Mouse (Mus musculus): ENCODE data around the gene Fam83e. TPM values are rescaled to one million over a fixed set of nuclear protein-coding genes. Genes with fewer than 3 reads are reported as not detected.

Fam83e gene
- polyA plus RNA-seq, 1 experiment from 2014 or later = 2.2 TPM

DNA sequence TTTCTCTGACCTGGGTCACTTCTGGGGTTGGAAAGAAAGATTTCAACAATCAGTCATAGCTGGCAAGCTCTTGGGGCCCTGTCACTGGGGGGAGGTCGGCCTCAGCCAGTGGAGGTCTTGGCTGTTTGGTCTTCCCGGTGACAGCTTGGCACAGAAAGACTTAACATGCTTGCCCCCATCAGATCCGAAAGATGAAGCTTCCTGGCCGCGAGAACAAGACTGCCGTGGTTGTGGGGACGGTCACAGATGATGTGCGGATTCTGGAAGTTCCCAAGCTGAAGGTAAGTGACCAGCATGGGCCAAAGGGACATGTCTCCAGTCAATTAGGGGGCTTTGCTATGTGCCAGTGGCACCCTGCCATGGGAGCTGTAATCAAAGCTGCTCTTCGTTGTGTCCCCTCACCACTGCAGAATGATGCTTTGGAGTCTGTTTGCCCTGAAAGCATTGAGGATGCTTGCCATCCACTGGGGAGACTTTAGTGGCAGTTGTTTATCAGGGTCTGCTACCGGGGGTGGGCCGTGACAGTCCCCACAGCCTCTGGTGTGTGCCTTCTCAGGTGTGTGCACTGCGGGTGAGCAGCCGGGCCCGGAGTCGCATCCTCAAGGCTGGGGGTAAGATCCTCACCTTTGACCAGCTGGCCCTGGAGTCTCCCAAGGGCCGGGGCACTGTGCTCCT is 1.1 kb upstream of the Fam83e start:
- Histone ChIP-seq H3K36me3 (replicated peaks) (peaks cover 63% of the 10 kb centered on the region), H3K27me3 (replicated peaks; ENCODE audit: low read depth, poor library complexity, severe bottlenecking) (no peaks in the 10 kb centered on the region), H3K9me3 (no peaks in the 10 kb centered on the region), H3K4me3 (peak overlapping the region; percentile 70), H3K27ac (replicated peaks) (no peak overlapping the region), H3K4me1 (peaks cover 48% of the 10 kb centered on the region)
- no peak for DNase-seq (ENCODE audit: low spot score)
- 94% methylated on average over 16 of the region's 16 CpGs for whole genome bisulfite sequencing

DNA sequence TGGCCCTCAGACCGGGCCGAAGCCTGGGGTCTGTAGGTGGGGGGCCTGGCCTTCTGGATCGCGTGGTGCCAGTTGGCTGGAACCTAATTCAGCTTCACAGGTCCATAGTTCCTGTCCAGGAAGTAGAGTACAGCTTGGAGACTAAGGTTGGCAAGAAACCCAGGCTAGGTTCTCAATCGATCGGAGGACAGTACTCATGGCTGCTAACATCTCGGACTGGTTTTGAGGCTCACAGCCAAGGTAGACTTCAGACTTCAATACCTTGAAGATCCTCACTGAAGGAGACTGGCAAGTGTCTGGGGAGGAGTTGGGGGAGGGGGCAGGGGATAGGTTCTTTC is 191 bp downstream of the Fam83e start:
- Histone ChIP-seq H3K27me3 (replicated peaks; ENCODE audit: low read depth, poor library complexity, severe bottlenecking) (no peaks in the 10 kb centered on the region), H3K36me3 (replicated peaks) (peaks cover 76% of the 10 kb centered on the region), H3K27ac (replicated peaks) (no peak overlapping the region), H3K4me1 (peaks cover 35% of the 10 kb centered on the region), H3K9me3 (no peaks in the 10 kb centered on the region), H3K4me3 (peak overlapping the region; percentile 29; the same call in 1 of the 2 replicates)
- no peak for DNase-seq (ENCODE audit: low spot score)
- 84% methylated on average over 7 of the region's 7 CpGs for WGBS

DNA sequence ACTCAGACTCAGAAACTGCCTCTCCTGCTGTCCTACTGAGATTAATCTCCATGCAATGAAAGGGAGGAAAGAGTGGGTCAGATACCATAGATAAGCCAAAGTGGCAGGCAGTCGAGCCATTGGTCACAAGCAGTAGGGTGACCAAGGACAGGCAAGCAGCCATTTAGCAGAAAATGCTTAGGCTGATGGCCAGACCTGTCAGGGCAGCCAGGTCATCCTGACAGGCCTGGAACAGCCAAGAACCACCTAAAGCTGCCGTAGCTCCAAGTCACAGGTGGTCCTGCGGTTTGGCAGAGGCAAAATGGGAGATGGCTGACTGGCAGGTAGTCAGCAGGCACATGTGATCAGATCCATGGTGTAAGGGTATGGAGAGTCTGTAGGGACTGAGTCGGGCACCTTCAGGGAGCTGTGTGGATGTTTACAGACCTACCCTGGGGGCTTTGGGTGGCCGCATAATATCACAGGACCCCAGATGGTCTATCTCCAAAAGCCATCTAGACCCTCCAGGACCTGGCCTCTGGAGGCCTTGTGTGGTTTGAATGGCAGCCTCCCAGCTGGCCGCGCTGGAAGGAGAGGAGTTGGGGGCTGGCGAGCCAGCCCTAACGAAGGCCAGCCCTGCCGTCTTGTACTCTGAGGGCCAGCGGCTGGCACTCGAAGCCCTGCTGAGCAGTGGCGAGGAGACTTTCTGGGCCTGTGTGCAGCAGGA is 783 bp downstream of the Fam83e start:
- H3K36me3 ChIP-seq (replicated peaks) = peaks cover 82% of the 10 kb centered on the region
- peaks cover 29% of the 10 kb centered on the region for H3K4me1 ChIP-seq
- WGBS = 70% methylated on average over 13 of the region's 13 CpGs
- peak overlapping the region; percentile 30 for H3K27ac ChIP-seq (replicated peaks)
- peak overlapping the region; percentile 29; the same call in 1 of the 2 replicates for H3K4me3 ChIP-seq
- no peak for DNase-seq (ENCODE audit: low spot score)
- no peaks in the 10 kb centered on the region for H3K9me3 ChIP-seq
- no peaks in the 10 kb centered on the region for H3K27me3 ChIP-seq (replicated peaks; ENCODE audit: low read depth, poor library complexity, severe bottlenecking)

DNA sequence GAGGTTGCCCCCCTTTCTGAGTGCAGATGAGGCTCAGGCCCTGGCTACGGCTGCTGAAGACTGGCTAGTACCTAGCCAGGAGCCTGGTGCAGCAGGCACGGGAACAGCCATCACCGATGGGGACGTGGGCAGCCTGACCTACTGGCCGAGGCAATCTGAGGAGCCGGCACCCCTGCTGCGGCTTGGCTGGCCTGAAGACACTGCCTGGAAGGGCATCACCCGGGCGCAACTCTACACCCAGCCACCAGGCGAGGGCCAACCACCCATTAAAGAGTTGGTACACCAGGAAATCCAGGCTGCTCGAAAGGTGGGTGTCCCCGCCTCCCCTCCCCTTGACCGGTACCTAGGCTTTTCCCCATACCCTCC is 1.3 kb downstream of the Fam83e start:
- no peaks in the 10 kb centered on the region for H3K27me3 ChIP-seq (replicated peaks; ENCODE audit: low read depth, poor library complexity, severe bottlenecking)
- H3K4me1 ChIP-seq = peaks cover 25% of the 10 kb centered on the region
- 86% methylated on average over 13 of the region's 13 CpGs for WGBS
- H3K36me3 ChIP-seq (replicated peaks) = peaks cover 87% of the 10 kb centered on the region
- DNase-seq (ENCODE audit: low spot score) = no peak
- H3K4me3 ChIP-seq = 0 out of 2 replicates have a peak overlapping the region, but pooled peaks have one; percentile 14
- peak overlapping the region; percentile 30; the same call in 1 of the 2 replicates for H3K27ac ChIP-seq (replicated peaks)
- H3K9me3 ChIP-seq = no peaks in the 10 kb centered on the region

DNA sequence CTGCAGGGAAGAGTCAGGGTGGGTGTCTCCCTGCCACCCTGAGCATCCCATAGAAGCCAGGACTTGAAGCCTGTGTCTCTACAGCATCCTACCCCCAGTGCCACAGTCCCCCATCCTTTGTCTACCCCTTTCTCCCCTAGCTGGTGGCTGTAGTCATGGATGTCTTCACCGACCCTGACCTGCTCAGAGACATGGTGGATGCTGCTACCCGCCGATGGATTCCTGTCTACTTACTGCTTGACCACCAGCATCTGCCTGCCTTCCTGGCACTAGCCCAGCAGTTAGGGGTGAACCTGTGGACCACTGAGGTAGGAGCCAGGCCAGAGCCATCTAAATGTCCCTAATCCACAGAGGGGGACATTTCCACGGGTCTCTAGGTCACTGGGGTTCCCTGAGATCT is 2.3 kb downstream of the Fam83e start:
- Histone ChIP-seq H3K36me3 (replicated peaks) (peaks cover 97% of the 10 kb centered on the region), H3K27ac (replicated peaks) (no peak overlapping the region), H3K4me1 (peaks cover 25% of the 10 kb centered on the region), H3K4me3 (no peak overlapping the region), H3K9me3 (no peaks in the 10 kb centered on the region), H3K27me3 (replicated peaks; ENCODE audit: low read depth, poor library complexity, severe bottlenecking) (no peaks in the 10 kb centered on the region)
- DNase-seq (ENCODE audit: low spot score) = no peak
- WGBS = 91% methylated on average over 4 of the region's 4 CpGs

DNA sequence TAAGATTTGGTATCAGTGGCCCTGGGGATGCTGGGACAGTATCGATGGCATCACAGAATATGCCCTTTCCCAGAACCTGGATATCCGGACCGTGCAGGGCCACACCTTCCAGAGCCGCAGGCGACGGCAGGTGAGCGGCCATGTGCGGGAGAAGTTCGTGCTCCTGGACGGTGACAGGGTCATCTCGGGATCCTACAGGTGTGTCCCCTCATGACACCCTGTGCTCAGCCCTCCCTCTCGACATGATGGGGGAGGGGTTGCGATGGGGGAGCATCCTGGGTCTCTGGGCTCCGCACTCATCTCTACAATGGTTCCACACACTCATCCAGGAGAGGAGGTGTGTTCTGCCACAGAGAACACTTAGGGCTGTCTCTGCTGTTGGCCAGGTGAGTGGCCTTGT is 2.8 kb downstream of the Fam83e start:
- peaks cover 100% of the 10 kb centered on the region for H3K36me3 ChIP-seq (replicated peaks)
- 92% methylated on average over 14 of the region's 14 CpGs for WGBS
- H3K27ac ChIP-seq (replicated peaks) = no peak overlapping the region
- peaks cover 24% of the 10 kb centered on the region for H3K4me1 ChIP-seq
- H3K4me3 ChIP-seq = no peak overlapping the region
- DNase-seq (ENCODE audit: low spot score) = no peak
- H3K27me3 ChIP-seq (replicated peaks; ENCODE audit: low read depth, poor library complexity, severe bottlenecking) = no peaks in the 10 kb centered on the region
- H3K9me3 ChIP-seq = no peaks in the 10 kb centered on the region

DNA sequence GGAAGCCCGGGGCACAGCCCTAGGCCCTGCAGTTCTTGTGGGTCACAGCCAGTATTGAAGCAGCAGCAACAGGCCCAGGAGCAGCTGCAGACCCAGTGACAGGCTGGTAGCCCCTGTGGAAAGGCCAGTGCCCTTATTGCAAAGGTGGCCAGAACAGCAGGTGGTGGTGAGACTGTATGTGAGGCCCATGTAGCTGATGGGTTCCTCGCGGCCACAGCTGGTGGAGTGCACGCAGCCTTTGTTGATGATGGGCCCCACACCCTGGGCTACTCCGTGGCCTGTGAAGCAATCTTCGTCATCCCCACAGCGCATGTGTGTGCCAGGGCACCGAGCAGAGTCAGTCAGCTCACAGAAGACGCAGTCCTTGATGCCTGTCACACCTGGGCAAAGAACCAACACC is 4.1 kb downstream of the Fam83e start:
- Histone ChIP-seq H3K4me1 (peaks cover 18% of the 10 kb centered on the region), H3K9me3 (no peaks in the 10 kb centered on the region), H3K27ac (replicated peaks) (no peak overlapping the region), H3K4me3 (no peak overlapping the region), H3K27me3 (replicated peaks; ENCODE audit: low read depth, poor library complexity, severe bottlenecking) (no peaks in the 10 kb centered on the region), H3K36me3 (replicated peaks) (peaks cover 99% of the 10 kb centered on the region)
- 93% methylated on average over 9 of the region's 9 CpGs for WGBS
- no peak for DNase-seq (ENCODE audit: low spot score)

DNA sequence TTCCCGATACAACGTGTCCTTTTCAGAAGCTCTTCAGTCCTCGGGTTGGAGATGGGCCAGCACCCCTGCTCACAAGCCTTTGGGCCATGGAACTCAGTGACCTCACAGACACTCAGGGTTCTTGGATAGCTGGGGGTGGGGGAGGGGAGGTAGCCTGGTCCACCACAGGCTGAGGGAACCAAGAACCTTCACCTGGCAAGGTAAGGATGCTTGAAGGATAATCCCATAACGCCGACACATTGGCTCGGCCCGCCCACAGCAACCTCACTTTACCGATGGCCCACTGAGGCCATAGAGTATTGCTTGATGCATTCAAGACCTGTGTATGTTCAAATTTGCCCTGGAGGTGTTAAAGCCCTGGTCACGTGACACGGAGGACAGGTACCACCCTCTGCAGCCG is 4.7 kb downstream of the Fam83e start, which contains the start of gene Spaca4:
Gene Spaca4, minus strand, starts transcription at position 101 of the 400 bp plus-strand sequence.
- peak within 1 kb of the TSS; percentile 13; the same call in 1 of the 2 replicates for H3K4me3 ChIP-seq
- DNase-seq (ENCODE audit: low spot score) = no peak
- no peaks in the 10 kb centered on the region for H3K9me3 ChIP-seq
- H3K36me3 ChIP-seq (replicated peaks) = peaks cover 94% of the 10 kb centered on the region
- peaks cover 19% of the 10 kb centered on the region for H3K4me1 ChIP-seq
- H3K27me3 ChIP-seq (replicated peaks; ENCODE audit: low read depth, poor library complexity, severe bottlenecking) = no peaks in the 10 kb centered on the region
- no peak within 1 kb of the TSS for H3K27ac ChIP-seq (replicated peaks)
- WGBS = 92% methylated on average over 11 of the region's 11 CpGs

DNA sequence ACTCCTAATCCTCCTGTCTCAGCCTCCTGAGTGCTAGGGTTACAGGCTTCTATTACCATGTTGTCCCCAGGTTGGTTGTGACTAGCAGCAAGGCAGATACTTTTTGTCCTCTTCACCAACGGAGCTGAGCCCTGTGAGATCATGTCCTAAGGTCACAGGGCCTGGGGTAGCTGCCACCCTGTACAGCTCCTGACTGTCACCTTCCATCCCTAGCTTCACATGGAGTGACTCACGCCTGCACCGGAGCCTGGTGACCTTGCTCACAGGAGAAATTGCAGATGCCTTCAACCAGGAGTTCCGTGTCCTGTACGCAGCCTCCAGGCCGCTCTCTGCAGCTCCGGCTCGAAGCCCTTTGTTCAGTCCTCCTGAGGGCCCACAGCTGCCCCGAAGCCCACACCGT is 5.4 kb downstream of the Fam83e start:
- H3K4me1 ChIP-seq = peaks cover 21% of the 10 kb centered on the region
- DNase-seq (ENCODE audit: low spot score) = no peak
- no peak overlapping the region for H3K27ac ChIP-seq (replicated peaks)
- 94% methylated on average over 10 of the region's 10 CpGs for WGBS
- peaks cover 87% of the 10 kb centered on the region for H3K36me3 ChIP-seq (replicated peaks)
- H3K4me3 ChIP-seq = peak overlapping the region; percentile 13; the same call in 1 of the 2 replicates
- no peaks in the 10 kb centered on the region for H3K9me3 ChIP-seq
- no peaks in the 10 kb centered on the region for H3K27me3 ChIP-seq (replicated peaks; ENCODE audit: low read depth, poor library complexity, severe bottlenecking)

DNA sequence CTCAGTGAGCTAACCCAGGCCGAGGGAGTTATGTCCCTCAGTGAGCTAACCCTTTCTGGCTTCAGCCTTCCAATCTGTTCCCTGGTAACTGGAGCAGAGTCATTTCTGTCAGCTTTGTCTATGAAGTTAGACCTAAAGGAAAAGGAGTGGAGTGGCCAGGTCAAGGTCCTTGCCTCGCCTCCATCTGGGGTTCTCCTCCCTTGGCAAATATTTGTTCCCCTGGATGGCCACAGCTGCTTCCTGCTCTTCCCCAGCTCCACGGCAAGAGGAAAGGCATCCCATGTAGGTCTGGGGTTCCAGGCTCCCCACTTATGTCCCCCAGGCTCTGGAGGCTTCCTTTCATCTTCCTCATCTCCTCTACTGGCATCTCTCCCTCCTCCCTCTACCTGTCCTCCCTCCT is 6.6 kb downstream of the Fam83e start:
- H3K27ac ChIP-seq (replicated peaks) = no peak overlapping the region
- WGBS = 84% methylated on average over 3 of the region's 3 CpGs
- H3K36me3 ChIP-seq (replicated peaks) = peaks cover 75% of the 10 kb centered on the region
- DNase-seq (ENCODE audit: low spot score) = no peak
- H3K4me3 ChIP-seq = no peak overlapping the region
- H3K9me3 ChIP-seq = no peaks in the 10 kb centered on the region
- H3K27me3 ChIP-seq (replicated peaks; ENCODE audit: low read depth, poor library complexity, severe bottlenecking) = no peaks in the 10 kb centered on the region
- peaks cover 23% of the 10 kb centered on the region for H3K4me1 ChIP-seq

DNA sequence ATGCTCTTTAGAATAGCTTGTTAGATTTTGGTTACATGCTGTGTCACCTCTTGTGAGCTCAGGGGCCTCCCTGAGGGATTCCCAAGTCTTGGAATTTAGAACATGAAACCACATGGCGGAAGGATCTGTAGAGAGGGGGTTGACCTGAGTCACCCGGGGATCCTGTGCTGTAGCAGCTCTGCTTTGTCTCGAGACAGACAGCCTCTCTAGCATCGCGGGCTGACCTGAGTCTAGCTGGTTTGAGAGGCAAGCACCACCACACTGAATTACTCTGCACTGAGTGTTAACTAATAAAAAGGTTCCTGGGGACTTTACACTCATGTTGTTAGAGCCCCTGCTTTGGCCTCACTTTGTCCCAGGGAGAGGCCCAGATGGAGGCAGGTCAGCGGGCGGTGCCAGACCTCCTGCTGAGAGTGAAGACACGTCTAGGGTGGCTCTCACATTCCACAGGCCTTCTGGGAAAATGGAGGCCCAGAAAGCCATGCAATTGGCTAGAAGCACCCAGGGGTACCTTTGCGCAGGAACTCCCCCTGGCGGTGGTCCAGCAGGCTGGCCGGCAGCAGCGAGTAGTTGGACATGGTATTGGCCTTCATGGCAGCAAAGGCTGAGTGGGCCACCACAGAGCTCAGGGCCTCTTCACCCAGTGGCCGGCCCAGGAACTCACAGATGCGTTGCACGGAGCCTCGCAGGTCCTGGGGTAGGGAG is 9.9 kb downstream of the Fam83e start:
- peak overlapping the region; percentile 77 for H3K27ac ChIP-seq (replicated peaks)
- H3K9me3 ChIP-seq = no peaks in the 10 kb centered on the region
- H3K4me3 ChIP-seq = peak overlapping the region; percentile 23; the same call in 1 of the 2 replicates
- H3K27me3 ChIP-seq (replicated peaks; ENCODE audit: low read depth, poor library complexity, severe bottlenecking) = no peaks in the 10 kb centered on the region
- 14% methylated on average over 16 of the region's 16 CpGs for WGBS
- peaks cover 23% of the 10 kb centered on the region for H3K4me1 ChIP-seq
- DNase-seq (ENCODE audit: low spot score) = peak; percentile 83
- H3K36me3 ChIP-seq (replicated peaks) = peaks cover 42% of the 10 kb centered on the region

DNA sequence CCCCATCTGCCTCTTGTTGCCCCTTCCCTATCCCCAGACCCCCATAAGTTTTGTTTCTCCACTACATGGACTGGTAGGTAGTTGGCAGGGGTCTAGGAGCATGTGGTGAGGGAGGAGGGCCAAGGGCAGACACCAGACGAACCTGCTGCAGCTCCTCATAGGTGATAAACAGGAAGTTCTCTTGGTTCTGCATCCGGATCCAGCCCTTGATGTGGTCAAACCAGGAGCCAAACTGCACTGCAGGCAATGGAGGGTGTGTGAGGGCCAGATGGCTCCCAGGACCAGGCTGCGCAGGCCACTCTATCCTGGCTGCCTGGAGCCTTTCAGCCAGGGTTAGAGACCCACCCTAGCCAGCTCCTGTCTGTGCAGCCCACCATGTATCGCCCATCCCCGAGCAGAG is 12.5 kb downstream of the Fam83e start:
- H3K36me3 ChIP-seq (replicated peaks) = peaks cover 16% of the 10 kb centered on the region
- no peak for DNase-seq (ENCODE audit: low spot score)
- peaks cover 23% of the 10 kb centered on the region for H3K4me1 ChIP-seq
- H3K27me3 ChIP-seq (replicated peaks; ENCODE audit: low read depth, poor library complexity, severe bottlenecking) = no peaks in the 10 kb centered on the region
- H3K9me3 ChIP-seq = no peaks in the 10 kb centered on the region
- WGBS = 87% methylated on average over 5 of the region's 5 CpGs
- H3K27ac ChIP-seq (replicated peaks) = no peak overlapping the region
- H3K4me3 ChIP-seq = no peak overlapping the region

Measured in embryonic facial prominence, embryonic 10.5 days (tissue).